Mouse (Mus musculus): ENCODE data around the gene Dcdc2b. TPM values are rescaled to one million over a fixed set of nuclear protein-coding genes. Genes with fewer than 3 reads are reported as not detected.

Gene Dcdc2b
- total RNA-seq, 2 experiments from 2014 or later, result 4.1 to 4.5 TPM

DNA sequence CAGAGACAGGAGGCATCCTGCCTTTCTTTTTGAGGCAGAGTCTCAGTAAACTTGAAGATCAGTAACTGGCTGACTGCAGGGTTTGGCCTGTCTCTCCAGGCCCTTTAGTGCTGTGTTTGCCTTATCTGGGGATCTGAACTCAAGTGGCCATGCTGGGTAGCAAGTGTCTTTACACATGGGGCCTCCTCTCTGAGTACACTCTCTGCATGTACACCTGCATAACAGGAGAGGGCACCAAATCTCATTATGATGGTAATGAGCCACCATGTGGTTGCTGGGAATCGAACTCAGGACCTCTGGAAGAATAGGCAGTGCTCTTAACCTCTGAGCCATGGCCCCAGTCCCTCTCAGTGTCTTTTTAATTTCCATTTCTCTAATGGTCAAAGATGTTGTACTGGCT lies 31.8 kb downstream of the Dcdc2b start:
- DNase-seq (ENCODE audit: low spot score in 2 of 2), result no peak

DNA sequence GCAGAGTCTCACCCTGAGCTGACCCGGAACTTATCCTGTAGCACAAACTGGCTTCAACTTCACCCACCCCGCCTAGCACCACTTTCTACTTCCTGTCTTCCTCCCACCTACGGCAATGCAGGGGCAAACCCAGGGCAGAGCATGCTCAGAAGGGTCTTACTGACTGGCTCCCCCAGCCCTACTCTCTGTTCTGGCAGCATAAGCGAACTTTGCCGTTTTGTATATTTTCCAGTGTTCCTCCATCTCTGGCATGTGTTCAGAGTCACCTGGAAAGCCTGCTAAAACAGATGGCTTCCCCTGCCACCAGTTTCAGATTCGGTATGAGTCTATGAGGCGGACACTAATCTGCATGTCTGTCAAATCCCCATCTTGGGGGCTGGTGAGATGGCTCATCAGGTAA lies 33.7 kb downstream of the Dcdc2b start:
- DNase-seq (ENCODE audit: low spot score in 2 of 2), result no peak

DNA sequence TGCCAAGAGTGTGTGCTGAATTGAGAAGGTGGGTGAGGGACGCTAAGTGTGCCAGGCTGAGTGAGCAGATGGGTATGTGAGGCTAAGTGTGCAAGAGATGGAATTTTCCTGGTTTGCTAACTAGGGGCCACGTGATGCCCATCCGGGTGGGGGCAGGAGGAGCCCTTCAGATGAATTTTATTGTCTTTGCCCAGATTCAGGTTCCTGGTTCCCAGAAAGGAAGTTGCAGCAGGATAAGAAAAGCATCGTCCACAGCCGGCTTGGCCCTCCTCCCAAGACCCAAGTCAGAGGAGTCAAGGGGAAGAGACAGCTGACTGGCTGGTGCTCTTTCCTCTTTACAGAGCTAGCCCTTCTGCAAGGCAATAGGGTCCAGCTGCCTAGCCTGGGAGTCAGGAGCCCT lies 35.6 kb downstream of the Dcdc2b start, which contains the start of gene Fam167b:
TSS of gene Fam167b (minus strand) at position 84 of the 400 bp plus-strand sequence.
- DNase-seq (ENCODE audit: low spot score in 2 of 2), result no peak

DNA sequence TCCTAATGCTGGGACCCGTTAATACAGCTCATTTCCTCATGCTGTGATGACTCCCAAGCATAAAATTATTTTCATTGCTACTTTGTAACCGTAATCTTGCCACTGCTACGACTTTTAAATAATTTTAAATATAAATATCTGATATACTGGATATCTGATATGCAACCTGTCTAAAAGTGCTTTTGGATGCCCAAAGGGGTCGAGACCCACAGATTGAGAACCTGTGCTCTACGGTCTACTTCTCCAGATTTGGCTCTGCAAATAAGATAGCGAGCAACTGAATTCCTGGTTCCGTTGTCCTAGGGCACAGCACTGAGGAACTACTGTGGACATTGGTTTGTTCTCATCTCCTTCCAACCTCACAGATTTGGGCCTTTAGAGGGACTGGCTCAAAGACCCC lies 36.4 kb downstream of the Dcdc2b start:
- no peak for DNase-seq (ENCODE audit: low spot score in 2 of 2)

DNA sequence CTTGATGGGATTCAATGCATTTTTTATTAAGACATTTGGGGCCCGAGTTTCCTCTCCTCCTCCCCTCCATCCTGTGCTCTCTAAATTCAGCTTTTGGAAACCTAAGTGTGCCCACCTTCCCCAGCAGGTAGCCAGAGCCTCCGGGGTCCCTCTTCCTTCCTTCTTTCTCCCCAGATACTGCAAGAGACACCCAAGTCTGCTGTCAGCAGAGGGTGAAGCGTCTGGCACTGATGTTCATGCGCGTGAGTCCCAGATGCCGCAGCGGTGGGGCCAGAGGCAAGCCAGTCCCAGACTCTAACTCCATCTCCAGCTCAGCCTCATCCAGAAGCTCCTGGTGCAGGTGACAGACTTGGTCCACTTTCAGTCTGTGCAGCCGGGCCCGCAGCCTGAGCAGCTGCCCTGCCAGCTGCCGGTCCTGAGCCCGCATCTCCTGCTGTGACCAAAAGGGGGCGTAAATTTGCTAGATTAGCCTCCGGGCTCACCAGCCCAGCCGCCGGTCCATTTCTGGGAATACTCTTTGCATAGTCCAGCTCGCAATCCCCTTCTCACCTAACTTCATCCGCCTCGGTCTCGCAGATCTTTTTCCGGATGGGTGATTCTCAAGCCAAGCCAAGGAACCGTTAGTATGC lies 37.1 kb downstream of the Dcdc2b start:
- DNase-seq (ENCODE audit: low spot score in 2 of 2), result peak; percentile 48 to 50

DNA sequence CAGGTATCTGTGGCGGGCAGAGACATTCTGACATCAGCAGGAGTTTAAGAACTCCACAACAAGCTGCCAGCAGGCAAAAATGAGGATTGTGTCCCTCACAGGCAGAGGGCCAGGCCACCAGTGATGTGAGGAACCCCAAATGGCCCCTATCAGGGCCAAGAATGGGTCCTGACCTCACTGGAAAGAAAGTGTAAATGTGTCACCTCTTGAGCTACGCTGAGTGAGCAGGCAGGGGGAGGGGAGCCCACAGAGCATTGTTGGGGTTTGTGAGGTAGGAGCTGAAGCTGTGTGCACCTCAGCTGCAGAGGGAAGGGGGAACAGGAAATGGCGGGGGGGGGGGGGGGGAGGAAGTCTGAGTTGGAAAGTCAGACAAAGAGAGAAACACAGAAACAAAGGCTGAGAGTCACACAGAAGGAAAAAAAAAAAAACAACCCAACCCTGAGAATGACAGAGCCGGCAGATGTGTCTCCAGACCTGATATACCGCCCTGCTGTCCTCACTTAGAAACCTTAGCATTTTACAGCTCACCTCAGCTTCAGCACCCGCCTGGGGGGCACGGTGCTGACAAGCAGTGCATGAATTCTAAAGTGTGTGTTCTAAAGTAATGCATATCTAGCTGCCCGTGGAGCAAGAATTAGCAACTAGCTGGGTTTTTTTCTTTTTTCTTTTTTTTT lies 38.7 kb downstream of the Dcdc2b start:
- no peak for DNase-seq (ENCODE audit: low spot score in 2 of 2)

DNA sequence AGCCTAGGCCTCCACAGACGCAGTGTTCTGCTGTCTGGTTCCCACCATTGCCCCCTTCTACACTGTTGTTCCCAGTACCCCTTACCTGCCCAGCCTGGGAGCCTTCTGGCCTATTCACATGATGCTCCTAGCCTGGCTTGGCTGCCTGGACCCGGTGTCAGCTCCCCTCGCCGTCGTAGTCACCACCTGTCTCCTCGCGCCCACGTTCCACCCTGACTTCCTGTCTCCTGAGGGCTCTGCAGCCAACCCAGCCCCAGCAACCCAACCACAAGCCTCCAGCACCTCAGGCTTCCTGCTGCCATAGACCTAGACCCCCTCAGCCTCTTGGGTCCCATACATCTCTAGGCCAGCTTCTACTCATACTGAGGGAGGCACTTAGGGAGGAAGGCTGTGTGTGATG lies 40.6 kb downstream of the Dcdc2b start, which contains the start of gene Lck:
TSS of gene Lck (minus strand) at position 212 of the 400 bp plus-strand sequence.
- DNase-seq (ENCODE audit: low spot score in 2 of 2), result no peak

DNA sequence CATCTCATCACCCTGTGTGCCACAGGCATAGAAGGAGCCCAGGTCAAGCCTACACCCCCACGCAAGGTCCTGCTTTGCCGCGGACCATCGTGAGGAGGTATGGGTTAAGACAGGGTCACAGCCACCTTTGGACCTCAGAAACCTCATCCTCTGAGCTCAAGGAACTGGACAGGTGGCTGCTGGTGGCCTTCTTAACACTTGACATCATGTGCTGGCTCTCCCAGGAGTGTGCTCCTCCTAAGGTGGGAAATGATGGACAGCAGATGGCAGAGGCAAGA lies 41.0 kb downstream of the Dcdc2b start:
- no peak for DNase-seq (ENCODE audit: low spot score in 2 of 2)

DNA sequence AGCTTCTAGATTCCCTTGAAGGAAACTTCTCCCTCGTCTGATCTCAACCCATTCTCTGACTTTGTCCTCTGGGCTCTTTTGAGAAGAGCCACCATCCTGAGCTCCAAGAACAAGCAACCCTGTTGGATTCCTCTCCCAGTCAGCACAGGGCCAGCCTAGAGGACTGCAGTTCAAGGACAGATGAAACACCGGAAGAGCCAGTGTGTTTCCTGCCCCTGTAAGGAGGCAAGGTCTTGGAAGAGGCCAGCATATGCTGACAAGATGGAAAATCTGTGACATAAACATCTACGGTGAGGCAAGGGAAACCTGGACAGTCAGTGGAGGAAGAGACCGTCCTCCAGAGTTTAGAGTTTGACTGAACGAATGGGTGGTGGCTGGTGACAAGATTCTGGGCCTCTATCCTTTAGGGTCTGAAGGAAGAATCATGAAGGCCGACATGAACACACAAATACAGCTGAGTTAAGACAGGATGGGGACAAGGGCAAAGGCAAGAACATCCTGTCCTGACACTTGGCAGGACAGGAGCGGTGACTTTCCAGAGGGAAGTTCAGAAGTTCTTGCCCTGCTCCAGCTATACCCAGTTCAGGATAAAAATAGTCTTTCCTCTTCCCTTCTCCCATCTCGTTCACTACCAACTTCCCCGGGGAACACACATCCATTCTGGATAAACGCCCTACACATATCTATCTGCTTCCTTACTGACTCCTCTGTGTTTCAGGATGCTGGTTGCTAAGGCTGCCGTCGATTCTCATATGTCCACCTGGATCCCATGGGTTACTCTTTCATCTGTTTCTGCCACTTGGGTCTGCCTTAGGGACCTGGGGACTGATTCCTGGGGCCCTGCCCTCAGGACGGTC lies 41.6 kb downstream of the Dcdc2b start:
- no peak for DNase-seq (ENCODE audit: low spot score in 2 of 2)

DNA sequence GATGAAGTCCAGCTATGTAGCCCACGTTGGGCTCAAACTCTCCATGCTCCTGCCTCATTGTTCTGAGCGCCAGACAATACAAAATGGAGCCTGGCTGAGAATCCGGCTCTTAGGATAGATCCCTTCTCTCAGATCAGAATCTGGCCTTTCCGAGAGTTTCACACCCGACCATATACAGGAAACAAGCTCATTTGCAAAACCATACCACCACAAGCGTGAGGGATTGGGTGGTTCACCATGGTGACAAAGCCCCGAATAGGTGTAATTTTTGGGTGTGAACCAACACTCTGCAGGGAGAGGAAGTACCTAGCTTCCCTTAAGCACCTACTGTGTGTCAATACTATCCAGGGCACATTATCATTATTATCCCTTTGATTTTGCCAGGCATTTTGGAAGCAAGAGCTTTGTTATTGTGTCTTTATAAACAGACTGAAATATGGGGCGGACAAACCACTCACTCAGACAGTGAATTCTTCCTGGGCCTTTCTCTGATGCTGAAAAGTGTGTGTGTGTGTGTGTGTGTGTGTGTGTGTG lies 42.4 kb downstream of the Dcdc2b start:
- no peak for DNase-seq (ENCODE audit: low spot score in 2 of 2)

DNA sequence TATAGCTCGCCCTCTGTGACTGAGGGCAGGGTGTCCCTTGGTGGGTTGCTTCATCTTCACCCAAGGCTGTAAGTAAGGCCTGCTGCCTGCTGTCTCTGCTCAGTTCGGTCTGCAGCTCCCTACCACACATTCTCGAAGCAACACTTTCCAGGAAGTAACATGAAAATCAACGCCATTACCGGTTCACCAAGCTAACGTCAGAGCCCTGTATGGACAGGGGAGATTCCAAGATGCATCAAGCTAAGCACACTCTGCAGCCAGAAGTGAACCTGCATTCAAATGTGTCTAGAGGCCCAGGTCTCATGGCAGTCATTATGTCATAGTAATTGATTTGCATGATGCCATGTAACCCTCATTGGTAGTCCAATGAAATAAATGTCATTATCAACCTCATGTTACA lies 44.0 kb downstream of the Dcdc2b start:
- no peak for DNase-seq (ENCODE audit: low spot score in 2 of 2)

DNA sequence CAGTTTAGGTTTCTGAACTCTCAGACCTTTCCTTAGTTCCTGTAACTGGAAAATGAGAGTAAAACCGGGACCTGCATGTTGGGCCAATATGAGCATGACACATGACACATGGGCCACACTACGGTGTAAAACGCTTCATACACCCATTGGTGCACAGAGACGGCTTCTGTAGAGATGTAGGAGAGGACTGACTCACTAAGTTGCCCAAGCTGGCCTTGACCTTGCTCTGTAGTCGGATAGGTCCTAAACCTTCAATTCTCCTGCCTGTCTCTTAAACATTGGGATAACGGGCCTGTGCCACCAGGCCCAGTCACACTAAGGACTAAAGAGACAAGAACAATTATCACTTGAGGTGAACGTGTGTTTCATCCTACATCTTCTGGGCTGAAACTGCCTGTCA lies 45.7 kb downstream of the Dcdc2b start:
- no peak for DNase-seq (ENCODE audit: low spot score in 2 of 2)

DNA sequence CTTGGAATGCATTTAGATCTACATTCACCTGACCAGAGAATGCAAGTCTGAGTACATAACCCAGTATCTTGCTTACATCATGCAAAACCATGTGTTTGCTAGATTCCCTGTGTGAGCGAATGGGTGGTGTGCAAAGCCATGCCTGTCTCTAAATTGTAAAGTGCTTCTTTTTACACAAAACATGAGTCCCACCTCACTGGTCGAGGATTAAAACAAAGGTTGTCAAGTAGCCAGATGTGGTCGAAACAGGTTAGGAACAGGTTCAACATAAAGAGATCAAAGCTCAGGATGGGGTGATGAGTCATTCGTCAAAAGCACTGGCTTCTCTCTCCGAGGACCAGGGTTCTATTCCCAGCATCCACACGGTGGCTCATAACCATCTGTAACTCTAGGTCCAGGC lies 48.9 kb downstream of the Dcdc2b start:
- DNase-seq (ENCODE audit: low spot score in 2 of 2), result no peak

DNA sequence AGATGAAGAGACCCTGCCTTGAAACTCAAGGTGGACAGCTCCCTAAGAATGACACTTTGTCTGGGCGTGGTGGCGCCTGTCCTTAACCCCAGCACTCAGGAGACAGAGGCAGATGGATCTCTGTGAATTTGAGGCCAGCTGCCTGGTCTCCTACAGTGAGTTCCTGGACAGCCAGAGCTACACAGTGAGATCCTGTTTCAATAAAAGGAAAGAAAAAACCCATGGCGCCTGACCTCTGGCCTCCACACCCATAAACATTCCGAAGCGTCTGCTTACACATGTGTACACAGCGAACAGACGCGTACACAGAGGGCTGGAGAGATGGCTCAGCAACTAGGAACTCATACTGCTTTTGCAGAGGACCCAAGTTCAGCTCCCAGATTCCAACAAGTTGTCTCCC lies 50.3 kb downstream of the Dcdc2b start:
- no peak for DNase-seq (ENCODE audit: low spot score in 2 of 2)

DNA sequence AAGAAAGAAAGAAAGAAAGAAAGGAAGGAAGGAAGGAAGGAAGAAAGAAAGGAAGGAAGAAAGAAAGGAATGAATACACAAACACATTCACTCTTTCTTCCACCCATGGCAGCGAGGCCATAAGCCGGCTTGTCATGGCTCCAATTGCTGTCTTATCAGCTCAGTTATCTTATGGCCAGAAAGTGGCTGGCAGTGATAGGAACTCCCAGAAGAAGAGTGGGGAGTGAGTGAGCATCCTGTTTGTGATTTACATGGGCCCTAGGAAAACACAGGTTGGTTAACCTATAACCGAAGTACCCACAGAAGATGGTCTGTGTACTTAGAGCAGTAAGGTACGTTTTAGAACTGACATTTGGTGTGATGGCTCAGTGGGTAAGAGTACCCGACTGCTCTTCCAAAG lies 52.9 kb downstream of the Dcdc2b start:
- no peak for DNase-seq (ENCODE audit: low spot score in 2 of 2)

Other genes starting within 250 kb of the Dcdc2b start
- 1 to 10 TPM; 4.8 to 5.0 TPM for gene Zbtb8a, start 236.1 kb downstream of the Dcdc2b start, total RNA-seq (2021)
- 1 to 10 TPM; 6.2 to 7.2 TPM for gene Zbtb8b, start 173.4 kb downstream of the Dcdc2b start, total RNA-seq (2021)
- 10 to 100 TPM; 59.8 to 62.7 TPM for gene Bsdc1, start 152.7 kb downstream of the Dcdc2b start, total RNA-seq (2021)
- gene Tssk3, start 123.2 kb downstream of the Dcdc2b start, total RNA-seq (2021), result not detected
- under 1 TPM in 1 of 2 experiments, not detected in 1; 0.66 TPM for gene Fam229a, start 123.1 kb downstream of the Dcdc2b start, total RNA-seq (2021)
- gene Marcksl1, start 100.7 kb downstream of the Dcdc2b start, total RNA-seq (2021), result 10 to 100 TPM; 58.3 to 84.6 TPM
- 10 to 100 TPM; 21.5 to 22.7 TPM for gene Hdac1, start 71.5 kb downstream of the Dcdc2b start, total RNA-seq (2021)
- gene Lck, start 40.6 kb downstream of the Dcdc2b start, total RNA-seq (2021), result 1 to 10 TPM; 1.2 to 4.4 TPM
- gene Fam167b, start 35.7 kb downstream of the Dcdc2b start, total RNA-seq (2021), result under 1 TPM in 1 of 2 experiments, not detected in 1; 0.46 TPM
- 100 to 1,000 TPM; 124 to 128 TPM for gene Eif3i, start 13.6 kb downstream of the Dcdc2b start, total RNA-seq (2021)
- gene Tmem234, start 13.6 kb downstream of the Dcdc2b start, total RNA-seq (2021), result 10 to 100 TPM; 89.2 to 90.1 TPM
- 10 to 100 TPM; 25.9 to 27.2 TPM for gene Iqcc, start 4.8 kb upstream of the Dcdc2b start, total RNA-seq (2021)
- 10 to 100 TPM; 45.9 to 53.5 TPM for gene Ccdc28b, start 9.7 kb upstream of the Dcdc2b start, total RNA-seq (2021)
- 10 to 100 TPM; 41.2 to 42.4 TPM for gene Txlna, start 26.8 kb upstream of the Dcdc2b start, total RNA-seq (2021)
- 10 to 100 TPM; 91.4 to 93.4 TPM for gene Kpna6, start 58.5 kb upstream of the Dcdc2b start, total RNA-seq (2021)
- gene Tmem39b, start 82.6 kb upstream of the Dcdc2b start, total RNA-seq (2021), result 10 to 100 TPM; 14.5 to 14.9 TPM
- 10 to 100 TPM; 92.3 to 98.4 TPM for gene Khdrbs1, start 128.0 kb upstream of the Dcdc2b start, total RNA-seq (2021)
- gene Ptp4a2, start 197.0 kb upstream of the Dcdc2b start, total RNA-seq (2021), result 100 to 1,000 TPM; 137 to 141 TPM

Measured in left cerebral cortex, adult 18-20 months (tissue).